Mouse (Mus musculus): Measurements from ENCODE around the gene Wdr82. TPM values are rescaled to one million over a fixed set of nuclear protein-coding genes. Genes with fewer than 3 reads are reported as not detected.
A peak's percentile ranks its signal among the peaks of the same experiment; 100 is the strongest.

Wdr82 gene
- total RNA-seq (2014; rRNA removed; ENCODE audit: low replicate concordance) (122 and 124 TPM in 2 replicates), polyA plus RNA-seq (2015; fragmentation: Nextera tagmentation; extraction: Ambion mirVana) (13.9 and 14.3 TPM in 2 replicates)

DNA sequence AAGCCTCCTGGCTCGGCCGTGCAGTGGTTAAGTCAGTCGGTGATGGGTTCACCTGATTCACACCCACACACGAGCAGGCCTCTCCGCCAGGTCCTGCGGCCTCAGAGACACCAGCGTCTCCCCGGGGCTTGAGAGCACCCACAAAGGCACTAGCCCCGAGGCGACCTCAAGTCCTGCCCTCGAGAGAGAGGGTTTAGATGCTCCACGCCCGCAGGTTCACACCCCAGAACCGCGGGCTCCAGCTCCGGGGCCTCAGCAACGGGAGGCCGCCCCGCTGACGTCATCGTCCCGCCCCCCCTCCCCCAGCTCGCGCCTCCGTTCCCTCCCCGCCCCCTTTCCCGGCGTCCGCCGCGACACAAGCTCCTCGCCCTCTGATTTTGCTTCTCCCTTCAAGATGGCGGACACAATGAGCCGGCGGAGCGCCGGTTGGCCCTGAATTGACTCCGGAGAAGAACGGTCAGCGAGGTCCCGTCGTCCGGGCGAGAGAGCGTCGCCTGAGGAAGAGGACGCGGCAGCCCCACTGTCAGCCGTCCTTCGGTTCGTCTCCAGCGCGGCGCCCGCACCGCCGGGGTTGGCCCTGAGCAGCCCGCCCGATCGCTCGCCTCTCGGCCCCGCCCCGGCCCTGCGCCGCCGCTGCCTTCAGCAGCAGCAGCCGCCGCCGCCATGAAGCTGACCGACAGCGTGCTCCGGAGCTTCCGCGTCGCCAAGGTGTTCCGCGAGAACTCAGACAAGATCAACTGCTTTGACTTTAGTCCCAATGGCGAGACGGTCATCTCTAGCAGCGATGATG is at the start of gene Wdr82:
Wdr82 (plus strand) TSS at position 373 of the 790 bp plus-strand sequence.
- H3K4me1 ChIP-seq (ENCODE audit: control insufficient read depth, insufficient read depth), result peaks cover 29% of the 10 kb centered on the region
- H3K4me2 ChIP-seq (ENCODE audit: low read depth, low read length), result peak within 1 kb of the TSS; percentile 90
- ATAC-seq (ENCODE audit: insufficient read depth, low read depth) (peak; percentile 92), DNase-seq (ENCODE audit: low spot score) (peak; percentile 89)
- no peaks in the 10 kb centered on the region for H3K36me3 ChIP-seq (replicated peaks; ENCODE audit: control insufficient read depth, insufficient read depth, low read length)
- peak within 1 kb of the TSS; percentile 88 for H3K4me3 ChIP-seq (ENCODE audit: low read depth, low read length)
- H3K9me3 ChIP-seq (replicated peaks; ENCODE audit: control insufficient read depth, low read length), result no peaks in the 10 kb centered on the region
- peak within 1 kb of the TSS; percentile 99 for H3K27ac ChIP-seq (ENCODE audit: low read depth)
- under 1% methylated on average over 69 of the region's 81 CpGs for WGBS
- H3K27me3 ChIP-seq (ENCODE audit: control insufficient read depth, insufficient read depth, low read length), result no peaks in the 10 kb centered on the region
- TF ChIP-seq CTCF (IDR thresholded peaks at IDR 0.05; ENCODE audit: low read depth) (no peak), EP300 (IDR thresholded peaks at IDR 0.05; ENCODE audit: low read depth) (peak; percentile 27; the same call in 1 of the 2 replicates)
- H3K9ac ChIP-seq (replicated peaks; ENCODE audit: low read depth, low read length), result peak within 1 kb of the TSS; percentile 94

DNA sequence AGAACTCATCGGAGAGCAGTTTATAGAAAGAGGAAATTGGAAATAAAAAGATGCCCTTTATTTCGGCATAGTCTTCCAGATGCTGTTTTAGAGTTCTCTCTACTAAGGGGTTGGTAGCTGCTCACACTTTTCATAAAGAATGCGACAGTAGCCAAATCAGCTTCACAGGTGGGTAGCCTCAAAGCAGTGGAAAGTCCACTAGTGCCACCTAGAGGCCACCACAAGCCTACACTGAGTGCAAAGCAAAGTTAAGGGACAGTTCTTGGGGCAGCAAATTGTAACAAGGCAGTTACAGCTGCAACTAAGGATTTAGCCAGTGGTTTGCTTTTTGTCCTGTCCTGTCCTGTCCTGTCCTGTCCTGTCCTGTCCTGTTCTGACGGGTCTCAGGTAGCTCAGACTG is 47.1 kb upstream of the Wdr82 start:
- 42% methylated on average over 4 of the region's 4 CpGs for WGBS
- ATAC-seq (ENCODE audit: insufficient read depth, low read depth) (no peak), DNase-seq (ENCODE audit: low spot score) (no peak)
- Histone ChIP-seq H3K27ac (ENCODE audit: low read depth) (no peak overlapping the region), H3K9ac (replicated peaks; ENCODE audit: low read depth, low read length) (no peak overlapping the region), H3K4me2 (ENCODE audit: low read depth, low read length) (no peak overlapping the region), H3K4me3 (ENCODE audit: low read depth, low read length) (no peak overlapping the region), H3K27me3 (ENCODE audit: control insufficient read depth, insufficient read depth, low read length) (no peaks in the 10 kb centered on the region), H3K36me3 (replicated peaks; ENCODE audit: control insufficient read depth, insufficient read depth, low read length) (no peaks in the 10 kb centered on the region), H3K9me3 (replicated peaks; ENCODE audit: control insufficient read depth, low read length) (no peaks in the 10 kb centered on the region), H3K4me1 (ENCODE audit: control insufficient read depth, insufficient read depth) (no peaks in the 10 kb centered on the region)
- TF ChIP-seq EP300 (IDR thresholded peaks at IDR 0.05; ENCODE audit: low read depth) (no peak), CTCF (IDR thresholded peaks at IDR 0.05; ENCODE audit: low read depth) (peak; percentile 58)

DNA sequence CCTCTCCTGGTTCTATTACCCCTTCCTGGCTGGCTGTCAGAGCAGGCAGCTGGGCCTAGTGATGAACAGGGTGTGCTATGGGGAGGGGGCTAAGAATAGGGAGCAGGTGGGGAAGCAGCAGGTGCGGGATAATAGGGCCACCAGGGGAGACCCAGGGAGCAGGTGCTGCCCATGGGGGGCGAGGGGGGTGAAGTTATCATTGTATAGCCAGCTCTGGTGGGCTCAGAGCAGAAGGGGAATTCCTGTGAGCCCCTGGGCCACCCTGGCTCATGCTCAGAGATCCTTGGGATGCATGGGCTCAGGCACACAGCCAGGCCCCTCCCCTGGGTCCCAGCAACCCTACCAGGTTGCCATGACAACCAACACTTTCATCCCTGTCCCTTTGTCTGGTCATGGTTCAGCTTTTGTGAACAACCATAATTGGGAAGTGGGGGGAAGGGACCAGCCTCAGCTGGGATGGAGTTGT is 43.9 kb upstream of the Wdr82 start:
- no peak overlapping the region for H3K27ac ChIP-seq (ENCODE audit: low read depth)
- H3K36me3 ChIP-seq (replicated peaks; ENCODE audit: control insufficient read depth, insufficient read depth, low read length), result no peaks in the 10 kb centered on the region
- DNase-seq (ENCODE audit: low spot score) (no peak), ATAC-seq (ENCODE audit: insufficient read depth, low read depth) (no peak)
- 43% methylated on average over 2 of the region's 2 CpGs for WGBS
- no peak for TF ChIP-seq CTCF (IDR thresholded peaks at IDR 0.05; ENCODE audit: low read depth)
- TF ChIP-seq EP300 (IDR thresholded peaks at IDR 0.05; ENCODE audit: low read depth), result no peak
- no peaks in the 10 kb centered on the region for H3K4me1 ChIP-seq (ENCODE audit: control insufficient read depth, insufficient read depth)
- no peak overlapping the region for H3K4me2 ChIP-seq (ENCODE audit: low read depth, low read length)
- no peak overlapping the region for H3K4me3 ChIP-seq (ENCODE audit: low read depth, low read length)
- no peaks in the 10 kb centered on the region for H3K27me3 ChIP-seq (ENCODE audit: control insufficient read depth, insufficient read depth, low read length)
- no peak overlapping the region for H3K9ac ChIP-seq (replicated peaks; ENCODE audit: low read depth, low read length)
- no peaks in the 10 kb centered on the region for H3K9me3 ChIP-seq (replicated peaks; ENCODE audit: control insufficient read depth, low read length)

DNA sequence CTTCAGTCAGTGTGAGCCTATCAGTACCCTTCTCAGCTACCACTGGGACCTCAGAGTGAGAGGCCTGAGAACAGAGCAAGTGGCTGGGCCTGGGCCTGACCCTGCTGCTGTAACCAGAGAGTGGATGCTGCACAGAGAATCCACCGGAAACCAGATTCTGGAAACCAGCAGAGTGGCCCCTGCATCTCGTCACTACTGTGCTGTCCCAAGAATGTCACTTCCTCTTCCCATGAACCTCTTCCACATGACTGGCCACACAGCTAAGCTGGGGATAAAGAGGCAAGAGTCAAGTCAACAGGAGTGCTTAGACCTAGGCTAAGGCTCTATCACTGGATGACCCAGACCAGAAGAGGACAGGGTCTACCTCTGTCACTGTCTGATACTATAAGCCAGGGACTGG is 41.7 kb upstream of the Wdr82 start:
- Histone ChIP-seq H3K9me3 (replicated peaks; ENCODE audit: control insufficient read depth, low read length) (no peaks in the 10 kb centered on the region), H3K27me3 (ENCODE audit: control insufficient read depth, insufficient read depth, low read length) (no peaks in the 10 kb centered on the region), H3K27ac (ENCODE audit: low read depth) (no peak overlapping the region), H3K36me3 (replicated peaks; ENCODE audit: control insufficient read depth, insufficient read depth, low read length) (no peaks in the 10 kb centered on the region), H3K4me1 (ENCODE audit: control insufficient read depth, insufficient read depth) (no peaks in the 10 kb centered on the region), H3K4me3 (ENCODE audit: low read depth, low read length) (no peak overlapping the region), H3K4me2 (ENCODE audit: low read depth, low read length) (no peak overlapping the region), H3K9ac (replicated peaks; ENCODE audit: low read depth, low read length) (no peak overlapping the region)
- no peak for TF ChIP-seq CTCF (IDR thresholded peaks at IDR 0.05; ENCODE audit: low read depth)
- WGBS, result 50% methylated on average over 2 of the region's 2 CpGs
- no peak for DNase-seq (ENCODE audit: low spot score)
- no peak for ATAC-seq (ENCODE audit: insufficient read depth, low read depth)

DNA sequence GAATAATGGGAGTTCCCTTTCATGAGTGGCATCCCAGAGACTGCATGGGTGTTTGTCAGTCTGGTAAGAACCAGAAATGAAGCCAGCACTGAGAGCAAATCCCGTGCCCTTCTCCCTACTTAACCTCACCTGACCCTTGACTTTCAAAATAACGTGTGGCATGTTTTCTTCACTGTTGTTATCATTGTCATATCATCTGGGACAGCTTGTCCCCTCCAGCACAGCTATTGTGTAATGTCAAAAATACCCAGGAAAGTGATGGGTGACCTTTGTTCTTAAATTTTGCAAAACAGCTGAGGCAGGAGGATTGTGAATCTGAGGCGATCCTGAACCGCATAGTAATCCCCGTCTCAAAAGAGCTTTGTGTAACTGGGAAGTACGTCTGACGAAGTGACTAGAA is 40.5 kb upstream of the Wdr82 start:
- no peaks in the 10 kb centered on the region for H3K27me3 ChIP-seq (ENCODE audit: control insufficient read depth, insufficient read depth, low read length)
- no peaks in the 10 kb centered on the region for H3K36me3 ChIP-seq (replicated peaks; ENCODE audit: control insufficient read depth, insufficient read depth, low read length)
- 72% methylated on average over 7 of the region's 7 CpGs for WGBS
- no peak for DNase-seq (ENCODE audit: low spot score)
- no peak overlapping the region for H3K27ac ChIP-seq (ENCODE audit: low read depth)
- no peak for ATAC-seq (ENCODE audit: insufficient read depth, low read depth)
- H3K9ac ChIP-seq (replicated peaks; ENCODE audit: low read depth, low read length), result no peak overlapping the region
- no peak overlapping the region for H3K4me3 ChIP-seq (ENCODE audit: low read depth, low read length)
- no peaks in the 10 kb centered on the region for H3K9me3 ChIP-seq (replicated peaks; ENCODE audit: control insufficient read depth, low read length)
- no peaks in the 10 kb centered on the region for H3K4me1 ChIP-seq (ENCODE audit: control insufficient read depth, insufficient read depth)
- H3K4me2 ChIP-seq (ENCODE audit: low read depth, low read length), result no peak overlapping the region
- no peak for TF ChIP-seq CTCF (IDR thresholded peaks at IDR 0.05; ENCODE audit: low read depth)
- no peak for TF ChIP-seq EP300 (IDR thresholded peaks at IDR 0.05; ENCODE audit: low read depth)

All from heart, postnatal 0 days (tissue).